Mouse (Mus musculus): ENCODE results near the gene Gpr107. TPM values are rescaled to one million over a fixed set of nuclear protein-coding genes. Genes with fewer than 3 reads are reported as not detected.

Gene Gpr107
- 38.1 and 38.2 TPM in 2 replicates for polyA plus RNA-seq (2015; fragmentation: Nextera tagmentation; extraction: Ambion mirVana)

DNA sequence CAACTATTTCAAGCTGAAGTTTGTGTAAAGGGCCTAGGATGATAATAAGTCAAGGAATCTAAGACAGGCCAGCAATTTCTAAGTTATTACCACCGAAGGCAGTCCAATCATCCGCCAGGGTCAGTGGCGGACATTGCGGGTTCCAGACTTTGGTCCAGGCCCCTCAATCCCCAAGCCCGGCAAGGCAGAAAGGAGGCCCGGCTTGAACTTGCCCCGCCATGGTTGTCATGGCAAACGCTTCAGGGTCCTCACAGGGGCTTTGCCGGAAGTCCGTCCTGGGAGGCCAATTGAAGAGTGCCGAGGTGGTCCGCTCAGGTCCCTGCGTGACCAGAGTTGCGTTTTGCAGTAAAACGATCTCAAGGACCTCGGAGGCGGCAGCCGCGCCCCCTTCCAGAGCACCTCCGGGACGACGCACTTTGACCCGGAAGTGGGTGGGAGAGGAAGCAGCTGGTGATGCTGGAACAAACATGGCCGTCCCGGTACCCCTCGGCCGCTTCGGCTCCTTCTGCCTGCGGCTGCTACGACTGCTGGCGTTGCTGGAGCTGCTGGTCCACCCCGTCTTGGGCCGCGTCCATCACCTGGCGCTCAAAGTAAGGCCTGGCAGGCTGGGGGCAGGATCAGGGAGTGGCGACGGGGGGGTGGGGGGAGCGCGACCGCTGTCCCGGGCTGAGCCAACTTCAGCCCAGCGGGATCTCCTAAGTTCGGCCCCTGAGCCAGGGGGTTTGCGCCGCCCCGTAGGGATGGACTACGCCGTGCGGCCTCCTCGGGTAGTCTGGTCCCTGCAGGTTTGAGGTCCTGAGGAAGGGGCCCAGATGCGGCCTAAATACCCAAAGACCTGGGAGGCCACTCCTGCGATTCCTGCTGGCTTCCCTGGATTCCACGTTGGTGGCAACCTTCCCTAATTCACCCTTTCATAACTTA is at the start of gene Gpr107:
Gene Gpr107 (plus strand): TSS at position 425 of the 921 bp plus-strand sequence.
- no peaks in the 10 kb centered on the region for H3K9me3 ChIP-seq
- H3K4me2 ChIP-seq, result peak within 1 kb of the TSS; percentile 90
- H3K27me3 ChIP-seq, result no peaks in the 10 kb centered on the region
- peak within 1 kb of the TSS; percentile 86 for H3K27ac ChIP-seq
- peak; percentile 93 for ATAC-seq (ENCODE audit: low FRiP score)
- peak within 1 kb of the TSS; percentile 96 for H3K9ac ChIP-seq
- H3K4me3 ChIP-seq, result peak within 1 kb of the TSS; percentile 94
- under 1% methylated on average over 53 of the region's 53 CpGs for WGBS
- H3K36me3 ChIP-seq, result peaks cover 30% of the 10 kb centered on the region
- peaks cover 28% of the 10 kb centered on the region for H3K4me1 ChIP-seq (replicated peaks)

- Histone ChIP-seq H3K9me3 (no peaks in the 10 kb centered on the region), H3K4me3 (no peak overlapping the region), H3K36me3 (peaks cover 12% of the 10 kb centered on the region; the same call in 1 of the 2 replicates), H3K9ac (no peak overlapping the region; the same call in 1 of the 2 replicates), H3K4me2 (no peak overlapping the region), H3K27ac (no peak overlapping the region), H3K27me3 (no peaks in the 10 kb centered on the region), H3K4me1 (replicated peaks) (peaks cover 18% of the 10 kb centered on the region)
- 78% methylated on average over 8 of the region's 8 CpGs for WGBS
- no peak for ATAC-seq (ENCODE audit: low FRiP score)
These were observed 48.8 kb upstream of the Gpr107 start for GRCm38 (mm10) chr2:31103321-31103720.

- Histone ChIP-seq H3K27me3 (no peaks in the 10 kb centered on the region), H3K4me2 (no peak overlapping the region), H3K36me3 (peaks cover 7% of the 10 kb centered on the region; the same call in 1 of the 2 replicates), H3K9ac (no peak overlapping the region), H3K9me3 (no peaks in the 10 kb centered on the region), H3K4me1 (replicated peaks) (peaks cover 18% of the 10 kb centered on the region), H3K27ac (no peak overlapping the region), H3K4me3 (no peak overlapping the region)
- 75% methylated on average over 3 of the region's 3 CpGs for WGBS
- ATAC-seq (ENCODE audit: low FRiP score), result no peak
These were observed 46.8 kb upstream of the Gpr107 start for GRCm38 (mm10) chr2:31105279-31105678.

GRCm38 (mm10) chr2:31106004-31106403 is 46.1 kb upstream of the Gpr107 start:
- H3K4me1 ChIP-seq (replicated peaks), result peaks cover 18% of the 10 kb centered on the region
- no peaks in the 10 kb centered on the region for H3K9me3 ChIP-seq
- H3K4me2 ChIP-seq, result no peak overlapping the region
- peak overlapping the region; percentile 80 for H3K27ac ChIP-seq
- 96% methylated on average over 3 of the region's 3 CpGs for WGBS
- H3K9ac ChIP-seq, result no peak overlapping the region
- peaks cover 5% of the 10 kb centered on the region; the same call in 1 of the 2 replicates for H3K36me3 ChIP-seq
- H3K4me3 ChIP-seq, result no peak overlapping the region
- ATAC-seq (ENCODE audit: low FRiP score), result no peak
- no peaks in the 10 kb centered on the region for H3K27me3 ChIP-seq

DNA sequence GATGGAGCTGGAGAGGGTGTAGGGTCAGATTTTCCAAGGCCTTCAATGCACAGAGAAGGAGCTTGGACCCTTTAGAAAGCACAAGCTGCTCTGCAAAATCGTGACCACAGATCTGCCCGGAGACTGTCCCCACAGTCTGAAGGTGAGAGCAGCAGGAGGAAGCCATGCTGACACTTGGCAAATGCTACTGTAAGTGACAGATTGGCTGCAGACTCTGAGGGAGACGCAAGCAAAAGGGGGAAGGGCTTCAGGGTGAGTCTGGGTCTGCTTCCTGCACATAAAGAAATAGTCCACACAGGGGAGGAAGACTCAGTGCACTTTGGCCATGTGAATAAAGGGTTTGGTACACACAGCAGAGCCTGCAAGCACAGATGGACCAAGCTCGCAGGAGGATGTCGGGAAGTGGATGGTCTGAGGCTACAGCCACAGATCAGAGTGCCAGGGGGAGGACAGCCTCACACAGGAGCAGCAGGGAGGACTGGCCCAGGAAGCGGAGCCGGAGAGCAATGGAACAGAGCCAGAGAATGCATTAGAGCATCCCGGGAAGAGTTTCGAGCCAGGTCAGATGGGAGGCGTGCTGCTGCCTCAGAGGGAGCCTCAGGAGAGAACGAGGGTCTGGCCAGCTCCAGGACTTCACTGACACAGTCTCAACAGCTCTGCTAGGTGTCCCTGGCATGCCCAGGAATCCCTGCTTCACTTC is 45.3 kb upstream of the Gpr107 start:
- H3K4me2 ChIP-seq, result peak overlapping the region; percentile 31; the same call in 1 of the 2 replicates
- peak overlapping the region; percentile 80 for H3K27ac ChIP-seq
- no peaks in the 10 kb centered on the region for H3K9me3 ChIP-seq
- ATAC-seq (ENCODE audit: low FRiP score), result peak; percentile 73; the same call in 1 of the 2 replicates
- peak overlapping the region; percentile 35; the same call in 1 of the 2 replicates for H3K9ac ChIP-seq
- H3K4me3 ChIP-seq, result no peak overlapping the region
- peaks cover 18% of the 10 kb centered on the region for H3K4me1 ChIP-seq (replicated peaks)
- H3K36me3 ChIP-seq, result no peaks in the 10 kb centered on the region; the same call in 1 of the 2 replicates
- no peaks in the 10 kb centered on the region for H3K27me3 ChIP-seq
- 44% methylated on average over 11 of the region's 11 CpGs for WGBS

- Histone ChIP-seq H3K9me3 (no peaks in the 10 kb centered on the region), H3K36me3 (no peaks in the 10 kb centered on the region), H3K4me2 (no peak overlapping the region), H3K9ac (no peak overlapping the region), H3K4me1 (replicated peaks) (peaks cover 18% of the 10 kb centered on the region), H3K4me3 (no peak overlapping the region), H3K27ac (peak overlapping the region; percentile 80; the same call in 1 of the 2 replicates), H3K27me3 (no peaks in the 10 kb centered on the region)
- ATAC-seq (ENCODE audit: low FRiP score), result no peak
- WGBS, result 84% methylated on average over 6 of the region's 6 CpGs
These were observed 43.9 kb upstream of the Gpr107 start for GRCm38 (mm10) chr2:31108186-31108585.

DNA sequence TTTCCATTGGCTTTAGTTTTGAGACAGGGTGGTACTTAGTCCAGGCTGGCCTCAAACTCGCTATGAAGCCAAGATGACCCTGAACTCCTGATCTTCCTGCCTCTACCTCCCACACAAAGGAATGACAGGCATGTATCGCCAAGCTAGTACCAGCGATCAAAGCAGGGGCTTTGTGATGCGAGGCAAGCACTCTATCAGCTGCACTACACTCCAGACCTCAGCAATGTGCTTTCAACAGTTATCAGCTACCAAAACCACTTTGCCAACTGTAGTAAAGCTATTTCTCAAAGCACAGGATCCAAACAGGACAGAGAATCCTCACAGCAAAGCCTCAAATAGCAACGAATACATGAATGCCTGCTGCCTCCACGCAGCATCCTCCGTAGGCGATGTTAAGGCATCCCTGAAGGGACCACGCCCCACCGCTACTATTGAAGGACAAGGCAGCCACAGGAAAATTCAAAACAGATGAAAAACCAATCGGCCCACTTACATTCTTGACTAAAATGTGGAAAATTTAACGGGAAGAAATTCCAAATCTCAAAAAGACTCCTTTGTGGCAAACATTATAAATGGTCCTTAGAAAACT is 42.1 kb upstream of the Gpr107 start:
- 79% methylated on average over 12 of the region's 12 CpGs for WGBS
- no peak overlapping the region for H3K9ac ChIP-seq

GRCm38 (mm10) chr2:31111685-31112084 is 40.4 kb upstream of the Gpr107 start:
- no peak for ATAC-seq (ENCODE audit: low FRiP score)
- whole genome bisulfite sequencing, result 88% methylated on average over 6 of the region's 6 CpGs
- H3K9me3 ChIP-seq, result no peaks in the 10 kb centered on the region
- H3K27me3 ChIP-seq, result no peaks in the 10 kb centered on the region
- H3K9ac ChIP-seq, result no peak overlapping the region
- H3K27ac ChIP-seq, result no peak overlapping the region
- no peak overlapping the region for H3K4me2 ChIP-seq
- peaks cover 24% of the 10 kb centered on the region for H3K4me1 ChIP-seq (replicated peaks)
- no peaks in the 10 kb centered on the region for H3K36me3 ChIP-seq
- no peak overlapping the region for H3K4me3 ChIP-seq

More for the DNA sequence above, 42.1 kb upstream of the Gpr107 start:
- H3K27ac ChIP-seq, result no peak overlapping the region
- ATAC-seq (ENCODE audit: low FRiP score), result no peak
- no peaks in the 10 kb centered on the region for H3K36me3 ChIP-seq
- no peaks in the 10 kb centered on the region for H3K27me3 ChIP-seq
- H3K4me1 ChIP-seq (replicated peaks), result peaks cover 19% of the 10 kb centered on the region
- H3K4me2 ChIP-seq, result no peak overlapping the region
- no peak overlapping the region for H3K4me3 ChIP-seq
- H3K9me3 ChIP-seq, result no peaks in the 10 kb centered on the region

- peaks cover 13% of the 10 kb centered on the region for H3K4me1 ChIP-seq (replicated peaks)
- 92% methylated on average over 2 of the region's 2 CpGs for WGBS
- ATAC-seq (ENCODE audit: low FRiP score), result no peak
- no peaks in the 10 kb centered on the region for H3K36me3 ChIP-seq
- no peak overlapping the region for H3K4me3 ChIP-seq
- H3K27ac ChIP-seq, result no peak overlapping the region
- H3K4me2 ChIP-seq, result no peak overlapping the region
- no peak overlapping the region for H3K9ac ChIP-seq
- no peaks in the 10 kb centered on the region for H3K27me3 ChIP-seq
- no peaks in the 10 kb centered on the region for H3K9me3 ChIP-seq
These were observed 37.9 kb upstream of the Gpr107 start for GRCm38 (mm10) chr2:31114205-31114604.

DNA sequence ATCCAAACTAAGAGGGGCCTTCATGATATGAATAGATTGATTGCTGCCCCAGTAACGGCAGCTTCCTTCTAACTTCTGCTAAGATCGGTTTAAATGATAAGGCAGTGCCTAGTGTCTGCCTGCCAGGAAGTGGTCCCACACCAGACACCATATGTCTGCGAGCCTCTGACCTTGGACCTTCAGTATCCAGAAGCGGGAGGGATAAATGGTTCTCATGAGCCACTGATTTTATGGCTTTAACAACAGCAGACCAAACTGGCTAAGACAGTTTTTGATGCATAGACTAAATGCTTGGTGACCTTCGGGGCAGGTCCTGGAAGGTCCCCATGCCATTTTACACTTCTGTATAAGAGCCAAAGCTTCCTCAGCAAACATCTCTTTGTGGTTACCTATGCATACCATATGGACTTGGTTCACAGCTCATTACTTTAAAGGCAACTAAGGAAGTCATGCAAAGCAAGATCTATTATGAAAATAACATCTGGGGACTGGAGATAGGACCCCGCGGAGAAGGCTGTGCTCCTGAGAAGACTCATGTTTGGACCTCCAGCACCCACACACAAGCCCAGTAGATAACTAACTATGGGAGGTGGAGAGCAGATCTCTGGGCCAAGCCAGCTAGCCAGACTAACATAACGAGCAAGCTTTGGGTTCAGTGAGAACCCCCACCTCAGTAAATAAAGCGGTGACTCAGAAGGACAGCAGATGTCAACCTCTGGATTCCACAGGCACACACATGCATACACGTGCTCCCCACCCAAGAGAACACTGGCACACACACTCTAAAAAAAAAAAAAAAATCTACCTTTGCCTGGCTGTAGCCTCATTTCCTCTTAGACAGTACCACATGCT is 36.8 kb upstream of the Gpr107 start:
- Histone ChIP-seq H3K4me3 (no peak overlapping the region), H3K27ac (0 out of 2 replicates have a peak overlapping the region, but pooled peaks have one; percentile 30), H3K27me3 (no peaks in the 10 kb centered on the region), H3K4me1 (replicated peaks) (peaks cover 13% of the 10 kb centered on the region), H3K36me3 (no peaks in the 10 kb centered on the region), H3K9ac (no peak overlapping the region), H3K4me2 (no peak overlapping the region), H3K9me3 (no peaks in the 10 kb centered on the region)
- no peak for ATAC-seq (ENCODE audit: low FRiP score)
- 79% methylated on average over 10 of the region's 10 CpGs for WGBS

- ATAC-seq (ENCODE audit: low FRiP score), result no peak
These were observed 36.0 kb upstream of the Gpr107 start for GRCm38 (mm10) chr2:31115943-31116731.

More at GRCm38 (mm10) chr2:31115943-31116731, 36.0 kb upstream of the Gpr107 start:
- no peak overlapping the region for H3K4me2 ChIP-seq
- no peaks in the 10 kb centered on the region for H3K9me3 ChIP-seq
- no peak overlapping the region for H3K9ac ChIP-seq
- H3K36me3 ChIP-seq, result no peaks in the 10 kb centered on the region
- peak overlapping the region; percentile 12; the same call in 1 of the 2 replicates for H3K27ac ChIP-seq
- H3K4me1 ChIP-seq (replicated peaks), result peaks cover 13% of the 10 kb centered on the region
- no peaks in the 10 kb centered on the region for H3K27me3 ChIP-seq
- 62% methylated on average over 10 of the region's 10 CpGs for WGBS
- no peak overlapping the region for H3K4me3 ChIP-seq
